Mouse (Mus musculus): ENCODE measurements around the gene Gm5617.
"Not testable (repeated sequence)": the region's sequence is repeated elsewhere in the genome, so short reads cannot be mapped to it uniquely, and the experiment has no call there.

Gm5617 gene

GRCm38 (mm10) chr9:48494817-48495547 is at the start of gene Gm5617, which contains the start of gene Rbm7:
TSS of gene Gm5617 (plus strand) at chr9:48495442.
TSS of gene Rbm7 (minus strand) at chr9:48495299.
- DNase-seq (ENCODE audit: low spot score) = peak; percentile 96

GRCm38 (mm10) chr9:48447783-48448209 is 47.4 kb upstream of the Gm5617 start:
- peak; percentile 64 for DNase-seq (ENCODE audit: low spot score)

DNA sequence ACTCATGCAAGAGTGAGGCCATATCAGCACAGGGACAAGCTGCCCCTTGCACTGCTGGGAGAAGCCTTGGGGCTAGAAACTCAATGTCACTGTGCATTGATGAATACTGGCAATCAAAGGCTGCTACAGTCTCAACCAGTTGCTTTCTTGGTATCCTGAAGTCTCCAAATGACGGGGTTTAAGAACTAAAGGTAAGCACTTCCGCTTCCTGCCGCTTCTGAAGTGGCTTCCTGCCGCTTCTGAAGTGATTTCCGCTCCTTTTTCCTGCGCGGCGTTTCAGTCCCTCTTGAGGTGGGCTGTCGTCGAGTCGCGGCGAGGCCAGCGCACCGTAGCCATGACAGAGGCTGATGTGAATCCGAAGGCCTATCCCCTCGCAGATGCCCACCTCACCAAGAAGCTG is 45.2 kb upstream of the Gm5617 start:
- DNase-seq (ENCODE audit: low spot score) = peak; percentile 72

- DNase-seq (ENCODE audit: low spot score) = no peak
Measured at GRCm38 (mm10) chr9:48455961-48456360, 39.3 kb upstream of the Gm5617 start.

DNA sequence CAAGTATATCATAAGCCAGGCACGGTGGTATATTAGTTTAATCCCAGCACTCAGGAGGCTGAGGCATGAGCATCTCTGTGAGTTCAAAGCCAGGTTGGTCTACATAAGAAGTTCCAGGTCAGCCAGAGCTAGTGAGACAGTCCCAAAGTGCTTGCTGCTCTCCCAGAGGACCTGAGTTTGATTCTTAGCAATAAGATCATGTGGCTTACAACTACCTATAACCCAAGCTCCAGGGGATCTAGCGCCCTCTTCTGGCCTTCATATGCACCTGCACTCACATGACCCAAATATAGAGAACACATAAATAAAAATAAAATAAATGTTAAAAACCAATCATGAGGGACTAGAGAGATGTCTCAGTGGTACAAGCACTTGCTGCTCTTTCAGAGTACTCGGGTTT is 36.4 kb upstream of the Gm5617 start:
- no peak for DNase-seq (ENCODE audit: low spot score)

DNA sequence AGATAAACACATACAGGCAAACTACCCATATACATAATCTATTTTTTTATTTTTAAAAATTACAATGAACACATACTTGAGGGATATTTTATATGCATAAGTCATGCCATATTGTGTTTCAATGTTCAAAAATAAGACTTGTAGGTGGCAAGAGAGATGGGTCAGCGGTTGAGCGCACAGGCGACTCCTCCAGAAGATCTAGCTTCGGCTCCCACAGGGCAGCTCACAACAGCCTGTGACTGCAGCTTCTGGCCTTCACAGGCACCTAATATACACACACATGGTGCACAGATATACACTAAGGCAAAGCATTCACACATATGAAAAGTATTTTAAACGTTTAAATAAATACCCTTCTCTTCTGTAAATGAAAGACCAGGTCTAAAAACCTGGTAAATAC is 35.9 kb upstream of the Gm5617 start:
- DNase-seq (ENCODE audit: low spot score) = no peak

DNA sequence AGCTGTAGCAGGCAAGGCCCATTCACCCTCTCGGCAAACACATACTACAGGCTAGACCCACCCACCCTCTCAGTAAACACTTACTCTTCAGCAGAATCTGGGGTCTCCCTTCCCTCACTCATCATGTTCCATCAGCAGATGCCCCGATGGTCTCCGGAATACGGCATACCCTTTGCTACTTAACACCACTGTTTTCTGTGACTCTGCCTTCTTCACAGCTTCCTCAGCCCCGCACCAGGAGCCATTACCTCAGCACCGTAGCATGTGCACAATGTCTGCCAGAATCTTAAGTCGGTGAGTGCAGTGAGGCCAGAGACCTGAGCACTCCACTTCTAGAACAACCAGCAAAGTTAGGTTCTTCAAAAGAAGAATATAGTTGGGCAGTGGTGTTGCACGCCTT is 34.5 kb upstream of the Gm5617 start:
- DNase-seq (ENCODE audit: low spot score) = no peak

DNA sequence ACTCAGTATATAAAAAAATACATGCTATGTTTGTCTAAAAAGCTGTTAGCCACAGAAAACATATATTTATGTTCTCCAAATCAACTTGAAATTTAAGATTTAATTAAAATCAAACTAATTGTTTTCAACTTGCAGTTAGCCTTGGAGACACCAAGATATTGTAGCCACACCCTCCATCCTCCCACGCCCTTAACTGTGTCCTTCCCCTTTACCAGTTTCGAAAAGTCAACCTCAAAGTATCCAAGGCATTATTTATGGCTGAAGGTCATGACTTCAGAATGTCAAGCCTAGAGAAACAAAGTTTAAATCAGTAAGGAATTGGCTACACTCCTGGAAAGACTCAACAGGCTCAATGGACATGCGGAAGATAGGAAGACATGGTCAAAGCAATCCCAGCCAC is 33.7 kb upstream of the Gm5617 start:
- DNase-seq (ENCODE audit: low spot score) = no peak

DNA sequence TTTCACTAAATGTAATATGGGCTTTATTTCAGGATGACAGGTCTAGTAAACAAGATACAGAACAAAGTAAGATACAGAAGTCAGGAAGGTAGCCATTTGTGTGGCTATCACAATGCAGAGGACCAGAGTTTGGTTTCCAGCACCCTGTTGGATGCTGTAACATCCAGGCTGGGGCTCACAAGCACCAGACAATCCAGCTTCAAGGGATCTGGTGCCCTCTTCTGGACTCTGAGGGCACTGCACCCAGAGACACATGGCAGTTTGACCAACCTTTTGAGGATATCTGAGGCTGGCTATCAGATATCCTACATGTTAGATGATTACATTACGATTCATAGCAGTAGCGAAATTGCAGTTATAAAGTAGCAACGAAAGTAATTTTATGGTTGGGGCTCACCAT is 29.6 kb upstream of the Gm5617 start:
- no peak for DNase-seq (ENCODE audit: low spot score)

- peak; percentile 62 for DNase-seq (ENCODE audit: low spot score)
Measured at GRCm38 (mm10) chr9:48466804-48467203, 28.4 kb upstream of the Gm5617 start.

DNA sequence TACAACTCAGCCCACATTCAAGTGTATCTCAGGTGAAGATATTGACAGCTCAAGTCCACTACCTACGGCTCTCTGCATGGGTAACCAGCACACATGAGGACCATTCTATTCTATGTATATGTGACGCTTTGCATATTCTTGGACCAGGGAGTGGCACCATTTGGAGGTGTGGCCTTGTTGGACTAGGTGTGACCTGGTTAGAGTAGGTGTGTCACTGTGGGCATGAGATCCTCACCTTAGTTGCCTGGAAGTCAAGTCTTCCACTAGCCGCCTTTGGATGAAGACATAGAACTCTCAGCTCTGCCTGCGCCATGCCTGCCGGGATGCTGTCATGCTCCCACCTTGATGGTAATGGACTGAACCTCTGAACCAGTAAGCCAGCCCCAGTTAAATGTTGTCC is 27.8 kb upstream of the Gm5617 start:
- DNase-seq (ENCODE audit: low spot score) = not testable (repeated sequence)

GRCm38 (mm10) chr9:48472441-48473025 is 22.7 kb upstream of the Gm5617 start:
- no peak for DNase-seq (ENCODE audit: low spot score)

DNA sequence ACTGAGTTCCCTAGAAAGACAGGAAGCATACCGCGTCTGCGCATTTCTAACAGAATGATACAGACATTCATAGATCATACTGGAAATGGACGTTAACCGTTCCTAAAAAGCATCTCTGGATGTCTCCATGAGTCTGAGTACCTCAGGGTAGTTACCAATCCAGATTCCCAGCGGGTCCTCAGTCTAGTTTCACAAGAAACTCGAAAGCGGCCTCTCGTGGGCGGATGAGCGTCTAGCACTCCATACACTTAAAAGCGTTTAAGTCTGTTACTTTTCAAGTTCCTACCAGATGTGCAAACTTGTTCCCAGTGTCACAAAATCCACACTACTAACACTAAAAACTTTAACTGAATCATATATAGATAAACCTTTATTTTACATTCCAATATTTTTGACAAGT is 22.1 kb upstream of the Gm5617 start:
- no peak for DNase-seq (ENCODE audit: low spot score)

DNA sequence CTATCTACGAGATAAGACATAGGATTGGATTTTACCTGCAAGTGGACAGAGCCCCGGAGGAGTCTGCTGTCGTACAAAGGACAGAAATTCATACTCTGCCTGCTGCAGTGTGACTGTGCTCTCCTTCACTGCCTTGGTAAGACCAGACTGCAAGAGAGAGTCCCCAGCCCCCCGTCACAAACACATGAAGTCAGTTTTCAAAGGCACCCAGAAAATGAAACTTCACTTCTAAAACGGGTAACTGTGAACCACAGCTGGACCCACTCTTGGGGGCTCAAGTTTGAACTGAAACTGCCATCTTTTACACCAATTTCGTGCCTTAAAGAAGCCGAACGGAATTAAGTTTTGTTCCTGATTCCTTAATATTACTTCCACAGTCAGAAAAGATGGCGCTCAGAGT is 20.9 kb upstream of the Gm5617 start:
- no peak for DNase-seq (ENCODE audit: low spot score)

- DNase-seq (ENCODE audit: low spot score) = no peak
Measured at GRCm38 (mm10) chr9:48476236-48477165, 18.7 kb upstream of the Gm5617 start.

GRCm38 (mm10) chr9:48478808-48479207 is 16.4 kb upstream of the Gm5617 start:
- no peak for DNase-seq (ENCODE audit: low spot score)

- no peak for DNase-seq (ENCODE audit: low spot score)
Measured at GRCm38 (mm10) chr9:48479838-48480410, 15.3 kb upstream of the Gm5617 start.

DNA sequence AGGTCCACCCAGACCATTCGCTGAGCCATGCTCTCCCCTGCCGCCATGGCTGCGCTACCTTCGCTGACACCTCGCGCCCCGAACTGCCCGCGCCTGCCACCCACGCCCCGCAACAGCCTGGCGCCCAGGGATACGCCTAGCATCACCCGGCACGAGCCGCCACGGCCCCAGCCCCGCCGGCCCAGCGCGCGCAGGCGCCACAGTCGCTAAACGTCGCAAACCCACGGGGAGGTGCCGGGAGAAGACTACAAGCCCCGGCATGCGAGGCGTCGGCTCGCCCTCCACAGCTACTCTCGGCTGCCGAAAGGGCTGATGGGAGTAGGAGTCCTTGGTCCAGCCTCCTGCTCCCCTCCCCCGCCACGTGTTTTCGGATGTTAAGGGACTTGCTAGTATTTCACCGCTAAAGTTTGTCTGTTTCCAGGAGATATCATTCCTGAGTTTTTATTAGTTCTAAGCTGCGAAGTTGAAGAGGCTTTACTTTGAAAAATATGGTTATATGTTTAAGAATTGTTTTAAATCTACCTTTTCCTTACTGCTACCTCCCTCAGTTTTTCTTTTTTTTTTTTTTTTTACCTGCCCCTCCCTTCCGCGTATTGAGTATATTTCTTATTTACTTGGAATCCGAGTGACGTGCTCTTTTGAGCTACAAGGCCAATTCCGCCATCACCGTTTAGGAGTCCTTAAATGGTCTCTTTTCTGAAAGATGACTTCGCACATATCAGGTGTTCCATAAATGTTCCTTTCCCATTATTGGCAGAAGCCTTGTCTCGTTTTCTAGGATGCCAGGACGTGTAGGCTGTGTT is 14.6 kb upstream of the Gm5617 start, which contains the start of gene Rexo2:
Rexo2 (minus strand) TSS at position 213 of the 803 bp plus-strand sequence.
- DNase-seq (ENCODE audit: low spot score) = peak; percentile 98

GRCm38 (mm10) chr9:48481214-48482134 is 13.8 kb upstream of the Gm5617 start:
- DNase-seq (ENCODE audit: low spot score) = no peak

DNA sequence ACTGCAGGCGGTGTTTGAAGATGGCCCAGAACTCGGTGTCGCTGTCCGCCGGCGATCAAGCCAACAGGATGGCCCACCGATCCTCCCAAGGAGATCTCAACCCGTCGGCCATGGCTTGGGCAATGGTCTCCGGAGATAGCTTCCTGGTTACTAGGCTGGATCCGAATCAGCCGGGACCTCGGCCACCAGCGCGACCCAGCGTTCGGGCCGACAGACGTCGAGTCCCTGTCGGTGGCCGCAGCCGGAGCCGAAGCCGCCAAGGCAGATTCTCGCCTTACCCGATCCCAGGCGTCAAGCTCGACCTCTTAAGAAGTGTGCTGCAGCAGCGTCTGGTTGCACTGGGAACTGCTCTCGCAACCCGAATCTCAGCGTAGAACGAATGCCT is 298 bp downstream of the Gm5617 start:
- no peak for DNase-seq (ENCODE audit: low spot score)
